Mouse (Mus musculus): Measurements from ENCODE around the gene Josd2.

DNA sequence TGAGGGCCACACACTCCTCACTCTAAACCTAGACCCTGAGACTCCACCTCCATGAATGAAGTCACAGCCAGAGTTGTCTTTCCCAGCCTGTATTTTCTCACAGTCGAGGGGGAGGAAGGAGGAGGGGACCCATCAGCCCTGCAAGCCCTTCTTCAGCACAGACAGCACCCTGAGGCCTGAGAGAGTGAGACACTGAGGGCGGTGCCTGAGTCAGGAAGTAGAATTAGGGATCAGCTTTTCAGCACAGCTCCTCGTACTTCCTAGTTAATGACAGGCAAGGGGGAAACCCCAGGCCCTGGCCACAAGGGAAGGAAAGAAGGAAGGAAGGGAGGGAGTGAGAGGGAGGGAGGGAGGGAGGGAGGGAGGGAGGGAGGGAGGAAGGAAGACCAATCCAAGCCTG, 14.5 kb upstream of the Josd2 start:
- TF ChIP-seq POLR2A (IDR thresholded peaks at IDR 0.05; ENCODE audit: insufficient read depth, low read depth, low read length) (no peak), CTCF (IDR thresholded peaks at IDR 0.05; ENCODE audit: insufficient read depth, low read depth, low read length) (no peak)

All from olfactory bulb, adult 2 months (tissue).